Mouse (Mus musculus) hindbrain, postnatal 0 days (tissue): ENCODE results near the gene Atxn10. TPM values are rescaled to one million over a fixed set of nuclear protein-coding genes. Genes with fewer than 3 reads are reported as not detected.

ENCODE experiments used
- ATAC-seq: fragments of 200-750 bp; cut with Nextera tagmentation; 2 replicates; pipeline ENCODE4 v1.8.0; 2017; ENCODE audit warnings: mild to moderate bottlenecking, moderate TSS enrichment, moderate library complexity
- DNase-seq: peaks from one replicate; pipeline ENCODE4 v3.0.0-alpha.2; 2015; ENCODE audit warnings: low spot score
- H3K27ac ChIP-seq: fragments of 300-500 bp; sonication (generic); 2 replicates; pipeline ENCODE4 v1.5.1; 2014; ENCODE audit warnings: mild to moderate bottlenecking
- H3K27me3 ChIP-seq: fragments of 300-500 bp; sonication (generic); 2 replicates; pipeline ENCODE4 v1.6.1; 2014; ENCODE audit warnings: low read length, mixed read lengths; ENCODE audit not compliant: insufficient read depth
- H3K36me3 ChIP-seq: fragments of 300-500 bp; sonication (generic); 2 replicates; pipeline ENCODE4 v1.6.1; 2014; ENCODE audit warnings: low read length, mixed read lengths; ENCODE audit not compliant: insufficient read depth
- H3K4me1 ChIP-seq: fragments of 300-500 bp; sonication (generic); 2 replicates; pipeline ENCODE4 v1.6.1; 2014; ENCODE audit warnings: antibody characterized with exemption, low read length, mixed read lengths; ENCODE audit not compliant: insufficient read depth
- H3K4me2 ChIP-seq: fragments of 300-500 bp; sonication (generic); 2 replicates; pipeline ENCODE4 v1.6.1; 2014; ENCODE audit warnings: low read depth, mild to moderate bottlenecking, low read length, moderate library complexity, mixed read lengths
- H3K4me3 ChIP-seq: fragments of 300-500 bp; sonication (generic); 2 replicates; pipeline ENCODE4 v1.5.1; 2014; ENCODE audit warnings: low read length
- H3K9ac ChIP-seq: fragments of 300-500 bp; sonication (generic); replicated peaks from 2 replicates; pipeline ENCODE4 v1.6.1; 2014; ENCODE audit warnings: mild to moderate bottlenecking, low read length, moderate library complexity, mixed read lengths
- H3K9me3 ChIP-seq: fragments of 300-500 bp; sonication (generic); 2 replicates; pipeline ENCODE4 v1.6.1; 2016; ENCODE audit warnings: low read length, mixed read lengths
- CTCF ChIP-seq: IDR thresholded peaks from 2 replicates; pipeline ENCODE4 v1.5.1; 2016; ENCODE audit warnings: antibody characterized with exemption, control low read depth, low read depth
- WGBS: fragments of 180-500 bp; shearing (Covaris S2); extraction: QIAGEN DNeasy Blood & Tissue Kit; methylation state at CpG from one replicate; pipeline ENCODE4 v1.1.7; 2014; 5-methylcytosine and 5-hydroxymethylcytosine counted together
- polyA plus RNA-seq: library from polyadenylated mRNA; unstranded; fragments of >200 nt; fragmentation: Nextera tagmentation; extraction: Ambion mirVana; gene quantifications from 2 replicates; pipeline ENCODE4 v1.2.1, GENCODE M21; 2015
- total RNA-seq: library from RNA; depleted of rRNA; stranded (reverse); fragments of >200 nt; gene quantifications from 2 replicates; pipeline ENCODE4 v1.2.3, GENCODE M21; 2014

Gene Atxn10
- total and polyA plus RNA-seq, 2 experiments from 2014 or later, result 292 to 499 TPM

GRCm38 (mm10) chr15:85298946-85299345, 37.1 kb upstream of the Atxn10 start:
- Histone ChIP-seq H3K4me2 (no peak overlapping the region), H3K9ac (no peak overlapping the region), H3K27ac (no peak overlapping the region), H3K27me3 (no peaks in the 10 kb centered on the region), H3K36me3 (no peaks in the 10 kb centered on the region), H3K9me3 (0 out of 2 replicates have a peak, but pooled peaks cover 2% of the 10 kb centered on the region), H3K4me1 (peaks cover 22% of the 10 kb centered on the region), H3K4me3 (no peak overlapping the region)
- ATAC-seq, result no peak
- no peak for DNase-seq
- no peak for TF ChIP-seq CTCF
- WGBS, result 84% methylated on average over 9 of the region's 9 CpGs

- H3K4me2 ChIP-seq, result no peak overlapping the region
- no peaks in the 10 kb centered on the region for H3K27me3 ChIP-seq
- H3K9me3 ChIP-seq, result 0 out of 2 replicates have a peak, but pooled peaks cover 2% of the 10 kb centered on the region
- H3K27ac ChIP-seq, result no peak overlapping the region
- no peaks in the 10 kb centered on the region for H3K36me3 ChIP-seq
- H3K4me1 ChIP-seq, result peaks cover 2% of the 10 kb centered on the region
- no peak for TF ChIP-seq CTCF
- no peak overlapping the region for H3K9ac ChIP-seq
- DNase-seq (no peak), ATAC-seq (no peak)
- H3K4me3 ChIP-seq, result no peak overlapping the region
- 49% methylated on average over 4 of the region's 4 CpGs for WGBS
Observed at GRCm38 (mm10) chr15:85303241-85303640, 32.8 kb upstream of the Atxn10 start.

GRCm38 (mm10) chr15:85303976-85304375, 32.1 kb upstream of the Atxn10 start:
- H3K9me3 ChIP-seq, result 0 out of 2 replicates have a peak, but pooled peaks cover 2% of the 10 kb centered on the region
- no peak overlapping the region for H3K9ac ChIP-seq
- DNase-seq, result no peak
- no peaks in the 10 kb centered on the region for H3K36me3 ChIP-seq
- no peak overlapping the region for H3K4me3 ChIP-seq
- 98% methylated on average over 4 of the region's 4 CpGs for WGBS
- H3K4me2 ChIP-seq, result no peak overlapping the region
- no peak overlapping the region for H3K27ac ChIP-seq
- no peak for ATAC-seq
- H3K4me1 ChIP-seq, result no peaks in the 10 kb centered on the region
- no peak for TF ChIP-seq CTCF
- H3K27me3 ChIP-seq, result no peaks in the 10 kb centered on the region

- no peak for ATAC-seq
- H3K4me3 ChIP-seq, result no peak overlapping the region
- H3K9me3 ChIP-seq, result no peaks in the 10 kb centered on the region
- DNase-seq, result no peak
- H3K9ac ChIP-seq, result no peak overlapping the region
- no peaks in the 10 kb centered on the region for H3K36me3 ChIP-seq
- H3K4me1 ChIP-seq, result no peaks in the 10 kb centered on the region
- no peak overlapping the region for H3K4me2 ChIP-seq
- TF ChIP-seq CTCF, result no peak
- no peaks in the 10 kb centered on the region for H3K27me3 ChIP-seq
- whole genome bisulfite sequencing, result 89% methylated on average over 2 of the region's 2 CpGs
- no peak overlapping the region for H3K27ac ChIP-seq
Observed at GRCm38 (mm10) chr15:85307061-85307660, 28.9 kb upstream of the Atxn10 start.

GRCm38 (mm10) chr15:85311058-85311657, 24.9 kb upstream of the Atxn10 start:
- Histone ChIP-seq H3K9ac (no peak overlapping the region), H3K4me1 (no peaks in the 10 kb centered on the region), H3K36me3 (no peaks in the 10 kb centered on the region), H3K27me3 (no peaks in the 10 kb centered on the region), H3K27ac (no peak overlapping the region), H3K9me3 (no peaks in the 10 kb centered on the region), H3K4me2 (no peak overlapping the region), H3K4me3 (no peak overlapping the region)
- peak; percentile 43 for DNase-seq
- ATAC-seq, result no peak
- no peak for TF ChIP-seq CTCF
- 43% methylated on average over 10 of the region's 10 CpGs for WGBS

- H3K27me3 ChIP-seq, result no peaks in the 10 kb centered on the region
- H3K27ac ChIP-seq, result no peak overlapping the region
- DNase-seq (peak; percentile 84), ATAC-seq (peak; percentile 80; the same call in 1 of the 2 replicates)
- no peaks in the 10 kb centered on the region for H3K9me3 ChIP-seq
- no peak overlapping the region for H3K4me2 ChIP-seq
- 42% methylated on average over 12 of the region's 13 CpGs for WGBS
- H3K4me3 ChIP-seq, result no peak overlapping the region
- peak; percentile 91 for TF ChIP-seq CTCF
- H3K4me1 ChIP-seq, result no peaks in the 10 kb centered on the region
- no peak overlapping the region for H3K9ac ChIP-seq
- no peaks in the 10 kb centered on the region for H3K36me3 ChIP-seq
Observed at GRCm38 (mm10) chr15:85315378-85316025, 20.5 kb upstream of the Atxn10 start.
